Mouse (Mus musculus): ENCODE measurements at regions not wholly inside any gene's neighbourhood (a gene's known extent, or its start where the extent isn't known, plus 50 kb on each side); places are given as distances from the start of the nearest gene placed in this dataset.

GRCm38 (mm10) chr2:171280132-171280531 is 548.5 kb downstream of the Dok5 start:
- Histone ChIP-seq H3K4me1 (no peaks in the 10 kb centered on the region), H3K27ac (no peak overlapping the region), H3K9ac (no peak overlapping the region), H3K36me3 (no peaks in the 10 kb centered on the region), H3K27me3 (replicated peaks) (no peaks in the 10 kb centered on the region), H3K9me3 (no peaks in the 10 kb centered on the region), H3K4me3 (replicated peaks) (no peak overlapping the region), H3K4me2 (no peak overlapping the region)
- WGBS: 69% methylated on average over 3 of the region's 3 CpGs
- peak; percentile 35; the same call in 1 of the 2 replicates for ATAC-seq (ENCODE audit: insufficient read depth, low FRiP score, low read depth)

DNA sequence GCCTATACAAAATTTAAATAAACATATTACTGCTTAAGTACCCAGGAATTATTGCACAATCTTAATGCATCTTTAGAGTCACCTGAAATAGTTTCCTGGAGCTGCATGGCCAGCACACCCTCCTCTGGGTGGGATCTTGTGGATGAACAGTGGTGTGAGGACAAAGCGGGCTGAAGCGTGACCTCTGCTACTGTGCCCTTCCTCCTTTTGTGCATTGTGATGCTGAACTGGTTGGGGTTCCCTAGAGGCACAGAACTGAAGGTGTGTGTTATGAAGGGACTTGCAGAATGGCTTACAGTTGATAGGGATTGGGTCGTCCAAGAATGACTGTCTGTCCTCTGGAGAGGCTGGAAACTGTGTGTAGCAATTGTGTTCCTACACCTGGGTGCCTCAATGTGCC is 547.7 kb downstream of the Dok5 start:
- no peak overlapping the region for H3K27ac ChIP-seq
- no peaks in the 10 kb centered on the region for H3K36me3 ChIP-seq
- H3K4me2 ChIP-seq: no peak overlapping the region
- no peaks in the 10 kb centered on the region for H3K4me1 ChIP-seq
- H3K27me3 ChIP-seq (replicated peaks): no peaks in the 10 kb centered on the region
- ATAC-seq (ENCODE audit: insufficient read depth, low FRiP score, low read depth): no peak
- no peak overlapping the region for H3K9ac ChIP-seq
- no peak overlapping the region for H3K4me3 ChIP-seq (replicated peaks)
- 78% methylated on average over 3 of the region's 3 CpGs for WGBS
- no peaks in the 10 kb centered on the region for H3K9me3 ChIP-seq

DNA sequence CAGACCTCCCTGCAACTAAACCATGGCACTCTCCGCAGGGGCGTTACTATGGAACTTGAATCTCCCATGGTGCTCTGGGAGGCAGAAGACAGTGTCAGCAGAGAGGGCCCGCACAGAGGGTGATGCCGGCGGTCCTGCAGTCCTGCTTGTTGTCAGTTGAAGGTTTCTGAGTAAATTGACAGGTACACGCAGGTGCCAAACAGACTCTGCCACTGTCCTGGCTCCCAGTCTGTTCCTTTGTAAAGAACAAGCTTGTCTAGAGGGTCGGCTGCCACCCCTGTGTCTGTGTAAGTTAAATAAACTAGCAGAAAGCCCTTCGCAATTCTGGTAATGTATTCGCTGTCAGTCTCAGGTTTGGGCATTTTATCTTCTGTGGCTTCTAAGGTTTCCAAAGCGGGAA is 521.6 kb downstream of the Dok5 start:
- no peaks in the 10 kb centered on the region for H3K27me3 ChIP-seq (replicated peaks)
- no peaks in the 10 kb centered on the region for H3K36me3 ChIP-seq
- no peak overlapping the region for H3K27ac ChIP-seq
- H3K4me3 ChIP-seq (replicated peaks): no peak overlapping the region
- H3K9me3 ChIP-seq: no peaks in the 10 kb centered on the region
- 0 out of 2 replicates have a peak overlapping the region, but pooled peaks have one; percentile 8 for H3K4me2 ChIP-seq
- ATAC-seq (ENCODE audit: insufficient read depth, low FRiP score, low read depth): no peak
- H3K9ac ChIP-seq: no peak overlapping the region
- 33% methylated on average over 10 of the region's 10 CpGs for WGBS
- no peaks in the 10 kb centered on the region for H3K4me1 ChIP-seq

DNA sequence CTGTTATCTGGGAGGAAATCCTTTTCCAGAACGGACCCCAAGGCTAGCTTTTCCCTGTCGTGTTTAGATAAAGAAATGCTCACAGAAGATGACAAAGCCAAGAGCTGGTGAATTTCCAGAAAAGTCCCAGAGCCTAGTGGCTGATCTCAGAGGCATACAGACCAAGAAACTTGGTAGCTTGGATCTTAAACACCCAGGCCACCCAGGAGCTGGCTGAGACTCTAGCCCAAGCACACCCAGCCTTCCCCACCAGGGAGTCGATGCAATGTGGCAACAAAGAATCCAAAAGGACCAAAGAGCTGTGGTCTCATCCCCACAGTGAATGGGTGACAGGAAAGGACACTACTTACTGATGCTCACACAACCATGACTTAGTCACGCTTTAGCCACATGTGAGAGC is 513.8 kb downstream of the Dok5 start:
- 52% methylated on average over 4 of the region's 4 CpGs for WGBS
- ATAC-seq (ENCODE audit: insufficient read depth, low FRiP score, low read depth): no peak
- no peaks in the 10 kb centered on the region for H3K4me1 ChIP-seq
- H3K4me2 ChIP-seq: no peak overlapping the region
- H3K27ac ChIP-seq: no peak overlapping the region
- H3K27me3 ChIP-seq (replicated peaks): no peaks in the 10 kb centered on the region
- no peaks in the 10 kb centered on the region for H3K36me3 ChIP-seq
- H3K9ac ChIP-seq: no peak overlapping the region
- no peaks in the 10 kb centered on the region for H3K9me3 ChIP-seq
- no peak overlapping the region for H3K4me3 ChIP-seq (replicated peaks)

GRCm38 (mm10) chr2:171242356-171242755 is 510.7 kb downstream of the Dok5 start:
- Histone ChIP-seq H3K27ac (no peak overlapping the region), H3K4me1 (no peaks in the 10 kb centered on the region), H3K4me3 (replicated peaks) (no peak overlapping the region), H3K9me3 (no peaks in the 10 kb centered on the region), H3K27me3 (replicated peaks) (no peaks in the 10 kb centered on the region), H3K9ac (no peak overlapping the region), H3K4me2 (no peak overlapping the region), H3K36me3 (no peaks in the 10 kb centered on the region)
- no peak for ATAC-seq (ENCODE audit: insufficient read depth, low FRiP score, low read depth)
- WGBS: 76% methylated on average over 5 of the region's 5 CpGs

- no peak for ATAC-seq (ENCODE audit: insufficient read depth, low FRiP score, low read depth)
- Histone ChIP-seq H3K9ac (no peak overlapping the region), H3K4me1 (no peaks in the 10 kb centered on the region), H3K4me3 (replicated peaks) (no peak overlapping the region), H3K9me3 (no peaks in the 10 kb centered on the region), H3K36me3 (no peaks in the 10 kb centered on the region), H3K27me3 (replicated peaks) (no peaks in the 10 kb centered on the region), H3K27ac (no peak overlapping the region), H3K4me2 (no peak overlapping the region)
- WGBS: 44% methylated on average over 8 of the region's 8 CpGs
These were observed 505.8 kb downstream of the Dok5 start for GRCm38 (mm10) chr2:171237276-171237960.

GRCm38 (mm10) chr2:171232812-171233211 is 501.2 kb downstream of the Dok5 start:
- no peak overlapping the region for H3K27ac ChIP-seq
- no peaks in the 10 kb centered on the region for H3K27me3 ChIP-seq (replicated peaks)
- no peak overlapping the region for H3K9ac ChIP-seq
- no peak overlapping the region for H3K4me2 ChIP-seq
- no peak overlapping the region for H3K4me3 ChIP-seq (replicated peaks)
- no peak for ATAC-seq (ENCODE audit: insufficient read depth, low FRiP score, low read depth)
- no peaks in the 10 kb centered on the region for H3K9me3 ChIP-seq
- no peaks in the 10 kb centered on the region for H3K36me3 ChIP-seq
- H3K4me1 ChIP-seq: no peaks in the 10 kb centered on the region

GRCm38 (mm10) chr2:171231288-171232050 is 499.9 kb downstream of the Dok5 start:
- Histone ChIP-seq H3K4me3 (replicated peaks) (no peak overlapping the region), H3K27ac (no peak overlapping the region), H3K9ac (no peak overlapping the region), H3K4me2 (no peak overlapping the region), H3K27me3 (replicated peaks) (no peaks in the 10 kb centered on the region), H3K4me1 (no peaks in the 10 kb centered on the region), H3K36me3 (no peaks in the 10 kb centered on the region), H3K9me3 (no peaks in the 10 kb centered on the region)
- WGBS: 81% methylated on average over 7 of the region's 7 CpGs
- no peak for ATAC-seq (ENCODE audit: insufficient read depth, low FRiP score, low read depth)

DNA sequence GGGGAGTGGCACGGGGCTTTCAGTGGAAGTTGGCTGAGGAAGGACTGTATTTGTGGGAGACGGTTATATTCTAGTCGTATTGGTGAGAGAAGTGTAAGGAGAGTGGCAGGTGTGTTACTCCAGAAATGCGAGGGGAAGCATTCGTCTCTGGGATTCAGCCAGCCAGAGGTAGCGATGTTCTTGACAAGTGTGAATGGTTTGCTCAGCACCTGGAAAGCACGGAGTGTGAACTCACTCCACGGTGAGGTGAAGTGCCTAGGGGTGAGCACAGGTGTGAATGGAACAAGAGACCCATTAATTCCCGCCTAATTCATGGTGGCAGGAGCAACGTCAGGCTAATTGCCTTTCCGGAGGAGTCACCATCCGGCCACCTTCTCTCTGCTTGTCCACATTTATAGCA is 498.9 kb downstream of the Dok5 start:
- no peaks in the 10 kb centered on the region for H3K4me1 ChIP-seq
- no peak overlapping the region for H3K27ac ChIP-seq
- WGBS: 75% methylated on average over 12 of the region's 12 CpGs
- H3K4me3 ChIP-seq (replicated peaks): no peak overlapping the region
- ATAC-seq (ENCODE audit: insufficient read depth, low FRiP score, low read depth): no peak
- H3K9ac ChIP-seq: no peak overlapping the region
- no peak overlapping the region for H3K4me2 ChIP-seq
- H3K27me3 ChIP-seq (replicated peaks): no peaks in the 10 kb centered on the region
- H3K9me3 ChIP-seq: no peaks in the 10 kb centered on the region
- no peaks in the 10 kb centered on the region for H3K36me3 ChIP-seq

DNA sequence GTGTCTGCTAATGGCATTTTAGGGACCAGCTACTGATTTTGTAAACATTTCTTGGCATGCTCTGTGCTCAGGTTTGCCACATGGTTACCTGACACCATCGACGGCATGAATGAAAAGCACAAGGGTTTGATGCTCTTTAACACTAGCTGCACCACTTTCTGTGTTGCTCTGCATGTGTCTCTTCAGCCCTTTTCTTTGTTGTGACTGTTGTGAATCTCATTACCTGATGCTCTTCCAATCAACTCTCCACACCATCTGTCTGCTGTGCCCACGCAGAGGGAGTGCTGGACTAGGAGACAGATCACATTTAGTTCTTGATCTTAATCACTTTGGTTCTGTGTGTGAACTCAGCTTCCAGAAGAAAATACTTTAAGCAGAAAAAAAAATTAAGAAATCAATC is 496.6 kb downstream of the Dok5 start:
- no peak for ATAC-seq (ENCODE audit: insufficient read depth, low FRiP score, low read depth)

GRCm38 (mm10) chr2:171213792-171214191 is 482.2 kb downstream of the Dok5 start:
- no peaks in the 10 kb centered on the region for H3K27me3 ChIP-seq (replicated peaks)
- H3K9me3 ChIP-seq: no peaks in the 10 kb centered on the region
- ATAC-seq (ENCODE audit: insufficient read depth, low FRiP score, low read depth): no peak
- no peaks in the 10 kb centered on the region for H3K4me1 ChIP-seq
- WGBS: 72% methylated on average over 6 of the region's 6 CpGs
- no peaks in the 10 kb centered on the region for H3K36me3 ChIP-seq
- H3K4me2 ChIP-seq: no peak overlapping the region
- H3K4me3 ChIP-seq (replicated peaks): no peak overlapping the region
- no peak overlapping the region for H3K9ac ChIP-seq
- H3K27ac ChIP-seq: no peak overlapping the region

More for the DNA sequence above, 496.6 kb downstream of the Dok5 start:
- H3K27ac ChIP-seq: no peak overlapping the region
- WGBS: 49% methylated on average over 3 of the region's 3 CpGs
- H3K9me3 ChIP-seq: no peaks in the 10 kb centered on the region
- no peak overlapping the region for H3K4me3 ChIP-seq (replicated peaks)
- H3K4me2 ChIP-seq: no peak overlapping the region
- H3K4me1 ChIP-seq: no peaks in the 10 kb centered on the region
- H3K27me3 ChIP-seq (replicated peaks): no peaks in the 10 kb centered on the region
- H3K36me3 ChIP-seq: no peaks in the 10 kb centered on the region
- H3K9ac ChIP-seq: no peak overlapping the region

GRCm38 (mm10) chr2:171196472-171196871 is 464.9 kb downstream of the Dok5 start:
- no peaks in the 10 kb centered on the region for H3K4me1 ChIP-seq
- no peaks in the 10 kb centered on the region for H3K27me3 ChIP-seq (replicated peaks)
- no peak overlapping the region for H3K9ac ChIP-seq
- ATAC-seq (ENCODE audit: insufficient read depth, low FRiP score, low read depth): no peak
- H3K4me3 ChIP-seq (replicated peaks): no peak overlapping the region
- no peak overlapping the region for H3K27ac ChIP-seq
- H3K9me3 ChIP-seq: no peaks in the 10 kb centered on the region
- H3K36me3 ChIP-seq: no peaks in the 10 kb centered on the region
- 64% methylated on average over 7 of the region's 7 CpGs for WGBS
- no peak overlapping the region for H3K4me2 ChIP-seq

Measured in stomach, embryonic 15.5 days (tissue).